Mouse (Mus musculus): Measurements from ENCODE around the gene Chrna3. TPM values are rescaled to one million over a fixed set of nuclear protein-coding genes. Genes with fewer than 3 reads are reported as not detected.

The Chrna3 gene
- polyA plus RNA-seq, 1 experiment: not detected

- Histone ChIP-seq H3K4me3 (ENCODE audit: insufficient read depth, low read depth, low read length) (no peak overlapping the region), H3K27ac (ENCODE audit: insufficient read depth, low read depth, low read length) (no peak overlapping the region), H3K4me1 (ENCODE audit: control insufficient read depth, insufficient read depth, low read length) (no peaks in the 10 kb centered on the region)
- no peak for TF ChIP-seq POLR2A (IDR thresholded peaks at IDR 0.05; ENCODE audit: insufficient read depth, low read depth, low read length)
- TF ChIP-seq CTCF (IDR thresholded peaks at IDR 0.05; ENCODE audit: insufficient read depth, low read depth, low read length): no peak
- WGBS: 59% methylated on average over 8 of the region's 8 CpGs
Measured at GRCm38 (mm10) chr9:54969972-54970637, 56.3 kb downstream of the Chrna3 start.

GRCm38 (mm10) chr9:54963669-54964068, 62.7 kb downstream of the Chrna3 start:
- no peak overlapping the region for H3K27ac ChIP-seq (ENCODE audit: insufficient read depth, low read depth, low read length)
- H3K4me1 ChIP-seq (ENCODE audit: control insufficient read depth, insufficient read depth, low read length): no peaks in the 10 kb centered on the region
- TF ChIP-seq POLR2A (IDR thresholded peaks at IDR 0.05; ENCODE audit: insufficient read depth, low read depth, low read length) (no peak), CTCF (IDR thresholded peaks at IDR 0.05; ENCODE audit: insufficient read depth, low read depth, low read length) (no peak)
- H3K4me3 ChIP-seq (ENCODE audit: insufficient read depth, low read depth, low read length): no peak overlapping the region

- WGBS: 64% methylated on average over 4 of the region's 4 CpGs
- Histone ChIP-seq H3K27ac (ENCODE audit: insufficient read depth, low read depth, low read length) (no peak overlapping the region), H3K4me1 (ENCODE audit: control insufficient read depth, insufficient read depth, low read length) (no peaks in the 10 kb centered on the region), H3K4me3 (ENCODE audit: insufficient read depth, low read depth, low read length) (no peak overlapping the region)
- TF ChIP-seq POLR2A (IDR thresholded peaks at IDR 0.05; ENCODE audit: insufficient read depth, low read depth, low read length) (no peak), CTCF (IDR thresholded peaks at IDR 0.05; ENCODE audit: insufficient read depth, low read depth, low read length) (no peak)
Measured at GRCm38 (mm10) chr9:54961059-54961458, 65.3 kb downstream of the Chrna3 start.

Other genes starting within 250 kb of the Chrna3 start
- gene Ireb2, start 162.8 kb downstream of the Chrna3 start, polyA plus RNA-seq (2012; ENCODE audit: insufficient read depth, insufficient read length, low replicate concordance, missing spikeins): not detected in 2 replicates
- not detected in 2 replicates for gene Hykk, start 109.3 kb downstream of the Chrna3 start, polyA plus RNA-seq (2012; ENCODE audit: insufficient read depth, insufficient read length, low replicate concordance, missing spikeins)
- gene Psma4, start 75.8 kb downstream of the Chrna3 start, polyA plus RNA-seq (2012; ENCODE audit: insufficient read depth, insufficient read length, low replicate concordance, missing spikeins): not detected in 2 replicates
- gene AY074887, start 75.6 kb downstream of the Chrna3 start, polyA plus RNA-seq (2012; ENCODE audit: insufficient read depth, insufficient read length, low replicate concordance, missing spikeins): not detected in 2 replicates
- gene Chrna5, start 45.7 kb downstream of the Chrna3 start, polyA plus RNA-seq (2012; ENCODE audit: insufficient read depth, insufficient read length, low replicate concordance, missing spikeins): not detected in 2 replicates
- gene Chrnb4, start 22.2 kb upstream of the Chrna3 start, polyA plus RNA-seq (2012; ENCODE audit: insufficient read depth, insufficient read length, low replicate concordance, missing spikeins): not detected in 2 replicates
- gene Ube2q2, start 122.3 kb upstream of the Chrna3 start, polyA plus RNA-seq (2012; ENCODE audit: insufficient read depth, insufficient read length, low replicate concordance, missing spikeins): not detected in 2 replicates
- not detected in 2 replicates for gene Fbxo22, start 182.4 kb upstream of the Chrna3 start, polyA plus RNA-seq (2012; ENCODE audit: insufficient read depth, insufficient read length, low replicate concordance, missing spikeins)

Measured in olfactory bulb, adult 2 months (tissue).